Mouse (Mus musculus) bone marrow, adult 2 months (tissue): ENCODE measurements around the gene Tbk1.

Source experiments
- CTCF ChIP-seq: fragments of 200-500 bp; IDR thresholded peaks from 2 replicates; pipeline ENCODE4 v1.5.1; 2011; ENCODE audit warnings: low read length, control low read depth; ENCODE audit not compliant: control insufficient read depth, insufficient read depth
- POLR2A ChIP-seq: fragments of 200-500 bp; IDR thresholded peaks from 2 replicates; pipeline ENCODE4 v1.6.1; 2011; ENCODE audit warnings: low read depth, mild to moderate bottlenecking, control low read depth, low read length, borderline replicate concordance; ENCODE audit not compliant: control insufficient read depth

DNA sequence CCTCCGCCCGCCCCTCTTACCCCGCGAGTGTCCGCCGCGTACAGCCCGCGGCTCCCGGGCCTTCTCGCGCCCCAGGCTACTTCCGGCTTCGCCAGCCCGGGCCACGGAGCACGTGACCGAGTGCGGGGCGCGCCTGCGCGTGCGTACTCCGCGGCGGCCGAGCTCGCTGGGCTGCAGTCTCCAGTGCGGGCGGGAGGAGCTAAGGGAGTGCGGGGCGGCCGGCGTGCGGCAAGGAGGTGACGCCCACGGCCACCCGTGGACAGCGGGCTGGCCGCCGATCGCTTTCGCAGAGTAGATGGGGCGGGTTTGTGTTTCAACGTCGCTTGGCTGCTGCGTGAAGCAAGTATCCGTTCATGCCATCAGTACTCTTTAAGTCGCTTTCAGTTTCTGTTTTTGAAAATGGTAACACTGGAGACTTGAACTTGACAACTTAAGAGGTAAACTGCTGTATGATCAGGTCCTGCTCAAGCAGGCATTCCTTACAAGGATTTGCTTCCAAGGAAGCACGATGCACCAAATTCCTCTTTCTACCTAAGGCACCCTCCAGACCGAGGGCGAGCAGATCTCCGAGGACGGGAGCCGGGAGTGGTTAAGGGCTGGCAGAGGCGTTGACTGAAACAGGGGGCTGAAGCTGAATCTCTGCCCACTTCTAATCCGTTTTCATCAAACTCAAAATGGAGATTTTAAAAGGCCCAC lies at the start of gene Tbk1:
- TF ChIP-seq CTCF (no peak), POLR2A (peak; percentile 78; the same call in 1 of the 2 replicates)
